Mouse (Mus musculus) heart, adult 18-20 months (tissue): ENCODE data around the gene Theg. TPM values are rescaled to one million over a fixed set of nuclear protein-coding genes. Genes with fewer than 3 reads are reported as not detected.
A peak's percentile ranks its signal among the peaks of the same experiment; 100 is the strongest.

Experiments used
- DNase-seq, 2 experiments: peaks; one replicate each; pipeline ENCODE4 v3.0.0; 2021 to 2022; ENCODE audit warnings: mixed read lengths in 1 of 2
- microRNA-seq, 2 experiments: library from miRNA; unstranded; fragments of <30 nt; microRNA quantifications; one replicate each; pipeline ENCODE4 v1.2.0; 2022
- total RNA-seq, 2 experiments: library from RNA; stranded (reverse); gene quantifications; 2 replicates each; pipeline ENCODE4 v1.2.3; 2021

Theg gene
- total RNA-seq, 2 experiments from 2014 or later = not detected

- DNase-seq = no peak
Measured at GRCm38 (mm10) chr10:79535431-79535830, 51.7 kb downstream of the Theg start.

- no peak for DNase-seq
Measured at GRCm38 (mm10) chr10:79534426-79534825, 52.7 kb downstream of the Theg start.

GRCm38 (mm10) chr10:79533126-79533911 is 53.8 kb downstream of the Theg start, which contains the start of gene Plpp2:
Gene Plpp2 (minus strand): TSS chr10:79533796.
- DNase-seq = peak; percentile 82 to 83

- DNase-seq = peak in 1 of 2 experiments; percentile 8
Measured at GRCm38 (mm10) chr10:79532678-79533077, 54.5 kb downstream of the Theg start.

DNA sequence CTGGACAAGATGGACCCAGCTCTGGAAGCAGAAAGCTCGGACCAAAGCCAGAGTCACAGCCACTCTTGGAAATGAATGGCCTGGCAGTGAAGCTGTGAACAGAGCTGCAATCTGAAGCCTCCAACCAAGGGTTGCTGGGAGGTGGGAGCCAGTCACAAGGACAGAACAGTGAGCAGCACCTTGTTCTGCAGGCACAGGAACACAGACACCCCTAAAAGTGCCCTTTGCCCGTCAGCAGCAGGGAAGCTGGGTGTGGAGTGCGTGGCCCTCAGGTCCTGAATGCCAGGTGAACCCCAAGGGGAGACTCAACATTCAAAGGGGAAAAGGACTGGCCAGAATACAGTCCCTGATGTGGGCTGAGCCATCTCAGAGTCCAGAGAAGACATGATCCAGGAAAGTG is 55.5 kb downstream of the Theg start:
- DNase-seq = peak in 1 of 2 experiments; percentile 29

GRCm38 (mm10) chr10:79530721-79531120 is 56.4 kb downstream of the Theg start:
- no peak for DNase-seq

- no peak for DNase-seq
Measured at GRCm38 (mm10) chr10:79530241-79530640, 56.9 kb downstream of the Theg start.

GRCm38 (mm10) chr10:79528081-79528480 is 59.0 kb downstream of the Theg start:
- DNase-seq = no peak

GRCm38 (mm10) chr10:79527453-79527845 is 59.7 kb downstream of the Theg start:
- no peak for DNase-seq

- no peak for DNase-seq
Measured at GRCm38 (mm10) chr10:79526661-79527452, 60.3 kb downstream of the Theg start.

Small RNA genes within 50 kb of the gene (microRNA-seq; reads per million reads assigned to microRNA genes)
- gene Mir6909 = 0 to 0.54 reads per million in 2 experiments

Other genes with a start within 250 kb of the Theg start
- not detected for gene Vmn2r82, start 230.8 kb downstream of the Theg start, total RNA-seq
- not detected for gene Vmn2r83, start 118.6 kb downstream of the Theg start, total RNA-seq
- 1 to 10 TPM; 4.1 to 4.8 TPM for gene Plpp2, start 53.5 kb downstream of the Theg start, total RNA-seq
- gene Mier2, start 32.1 kb downstream of the Theg start, total RNA-seq = 10 to 100 TPM; 14.4 to 19.0 TPM
- under 1 TPM in 1 of 2 experiments, not detected in 1; 0.10 TPM for gene C2cd4c, start 26.7 kb upstream of the Theg start, total RNA-seq
- gene Shc2, start 50.6 kb upstream of the Theg start, total RNA-seq = 1 to 10 TPM; 1.3 to 1.5 TPM
- gene Odf3l2, start 58.4 kb upstream of the Theg start, total RNA-seq = not detected
- gene Madcam1, start 77.2 kb upstream of the Theg start, total RNA-seq = under 1 TPM in 1 of 2 experiments, not detected in 1; 0.21 TPM
- gene Tpgs1, start 82.0 kb upstream of the Theg start, total RNA-seq = 10 to 100 TPM; 15.5 to 18.0 TPM
- 100 to 1,000 TPM; 213 to 227 TPM for gene Cdc34, start 94.9 kb upstream of the Theg start, total RNA-seq
- 1 to 10 TPM; 7.2 to 7.9 TPM for gene Gzmm, start 101.7 kb upstream of the Theg start, total RNA-seq
- 1,000 to 10,000 TPM; 1,459 to 1,479 TPM for gene Bsg, start 117.2 kb upstream of the Theg start, total RNA-seq
- 10 to 100 TPM; 14.8 to 15.1 TPM for gene Hcn2, start 129.3 kb upstream of the Theg start, total RNA-seq
- gene Polrmt, start 159.2 kb upstream of the Theg start, total RNA-seq = 10 to 100 TPM; 46.3 to 49.5 TPM
- gene Fgf22, start 167.7 kb upstream of the Theg start, total RNA-seq = not detected
- gene Rnf126, start 179.6 kb upstream of the Theg start, total RNA-seq = 10 to 100 TPM; 22.0 to 23.1 TPM
- 1 to 10 TPM; 3.5 to 4.5 TPM for gene Fstl3, start 189.9 kb upstream of the Theg start, total RNA-seq
- gene Prss57, start 203.6 kb upstream of the Theg start, total RNA-seq = not detected
- gene Palm, start 206.2 kb upstream of the Theg start, total RNA-seq = 10 to 100 TPM; 44.3 to 45.7 TPM
- under 1 TPM; 0.42 to 0.67 TPM for gene Misp, start 233.7 kb upstream of the Theg start, total RNA-seq